Mouse (Mus musculus) skeletal muscle tissue, adult 2 months (tissue): ENCODE measurements around the gene Fgr.

Source experiments
- DNase-seq: peaks from one replicate; pipeline ENCODE4 v3.0.0-alpha.2; 2012; ENCODE audit warnings: low read depth, low spot score

The Fgr gene

GRCm38 (mm10) chr4:133050837-133051549, 77.1 kb downstream of the Fgr start:
- no peak for DNase-seq

GRCm38 (mm10) chr4:133051550-133051865, 77.6 kb downstream of the Fgr start:
- DNase-seq, result no peak
